Mouse (Mus musculus): ENCODE results near the gene Ankrd54. TPM values are rescaled to one million over a fixed set of nuclear protein-coding genes. Genes with fewer than 3 reads are reported as not detected.

Ankrd54 gene
- polyA plus RNA-seq, 1 experiment from 2014 or later = 52.8 TPM

GRCm38 (mm10) chr15:79057850-79058249 lies 4.8 kb downstream of the Ankrd54 start:
- WGBS = 85% methylated on average over 6 of the region's 6 CpGs
- no peak for ATAC-seq (ENCODE audit: low FRiP score)
- Histone ChIP-seq H3K4me1 (peaks cover 21% of the 10 kb centered on the region), H3K27ac (replicated peaks) (no peak overlapping the region), H3K9me3 (replicated peaks) (no peaks in the 10 kb centered on the region), H3K27me3 (replicated peaks) (no peaks in the 10 kb centered on the region), H3K4me2 (no peak overlapping the region), H3K36me3 (peaks cover 78% of the 10 kb centered on the region), H3K4me3 (replicated peaks) (no peak overlapping the region), H3K9ac (replicated peaks) (no peak overlapping the region)

GRCm38 (mm10) chr15:79056601-79057000 lies 6.1 kb downstream of the Ankrd54 start:
- no peak overlapping the region for H3K27ac ChIP-seq (replicated peaks)
- H3K27me3 ChIP-seq (replicated peaks) = no peaks in the 10 kb centered on the region
- H3K9me3 ChIP-seq (replicated peaks) = no peaks in the 10 kb centered on the region
- H3K9ac ChIP-seq (replicated peaks) = no peak overlapping the region
- WGBS = 94% methylated on average over 7 of the region's 7 CpGs
- peaks cover 16% of the 10 kb centered on the region for H3K4me1 ChIP-seq
- no peak overlapping the region for H3K4me2 ChIP-seq
- no peak for ATAC-seq (ENCODE audit: low FRiP score)
- peaks cover 84% of the 10 kb centered on the region for H3K36me3 ChIP-seq
- no peak overlapping the region for H3K4me3 ChIP-seq (replicated peaks)

- H3K4me3 ChIP-seq (replicated peaks) = no peak overlapping the region
- no peak overlapping the region for H3K4me2 ChIP-seq
- no peak overlapping the region for H3K27ac ChIP-seq (replicated peaks)
- peaks cover 51% of the 10 kb centered on the region for H3K36me3 ChIP-seq
- H3K9me3 ChIP-seq (replicated peaks) = no peaks in the 10 kb centered on the region
- H3K9ac ChIP-seq (replicated peaks) = no peak overlapping the region
- 82% methylated on average over 2 of the region's 2 CpGs for WGBS
- no peak for ATAC-seq (ENCODE audit: low FRiP score)
- H3K4me1 ChIP-seq = no peaks in the 10 kb centered on the region; the same call in 1 of the 2 replicates
- 0 out of 2 replicates have a peak, but pooled peaks cover 3% of the 10 kb centered on the region for H3K27me3 ChIP-seq (replicated peaks)
Measured at GRCm38 (mm10) chr15:79052366-79052765, 10.3 kb downstream of the Ankrd54 start.

GRCm38 (mm10) chr15:79051461-79052360 lies 11.0 kb downstream of the Ankrd54 start:
- ATAC-seq (ENCODE audit: low FRiP score) = no peak
- no peak overlapping the region for H3K27ac ChIP-seq (replicated peaks)

GRCm38 (mm10) chr15:79050964-79051363 lies 11.7 kb downstream of the Ankrd54 start:
- no peak overlapping the region for H3K27ac ChIP-seq (replicated peaks)
- WGBS = 83% methylated on average over 2 of the region's 2 CpGs
- H3K36me3 ChIP-seq = peaks cover 37% of the 10 kb centered on the region
- no peaks in the 10 kb centered on the region; the same call in 1 of the 2 replicates for H3K4me1 ChIP-seq
- no peak overlapping the region for H3K4me3 ChIP-seq (replicated peaks)
- no peak for ATAC-seq (ENCODE audit: low FRiP score)
- no peaks in the 10 kb centered on the region for H3K9me3 ChIP-seq (replicated peaks)
- H3K27me3 ChIP-seq (replicated peaks) = 0 out of 2 replicates have a peak, but pooled peaks cover 3% of the 10 kb centered on the region
- H3K4me2 ChIP-seq = no peak overlapping the region
- no peak overlapping the region for H3K9ac ChIP-seq (replicated peaks)

More at GRCm38 (mm10) chr15:79051461-79052360, 11.0 kb downstream of the Ankrd54 start:
- no peak overlapping the region for H3K4me2 ChIP-seq
- H3K4me1 ChIP-seq = no peaks in the 10 kb centered on the region; the same call in 1 of the 2 replicates
- H3K27me3 ChIP-seq (replicated peaks) = 0 out of 2 replicates have a peak, but pooled peaks cover 3% of the 10 kb centered on the region
- 60% methylated on average over 13 of the region's 13 CpGs for WGBS
- H3K4me3 ChIP-seq (replicated peaks) = no peak overlapping the region
- peaks cover 44% of the 10 kb centered on the region for H3K36me3 ChIP-seq
- H3K9ac ChIP-seq (replicated peaks) = no peak overlapping the region
- no peaks in the 10 kb centered on the region for H3K9me3 ChIP-seq (replicated peaks)

GRCm38 (mm10) chr15:79050160-79050845 lies 12.4 kb downstream of the Ankrd54 start:
- Histone ChIP-seq H3K9me3 (replicated peaks) (no peaks in the 10 kb centered on the region), H3K27ac (replicated peaks) (no peak overlapping the region), H3K4me2 (no peak overlapping the region), H3K4me3 (replicated peaks) (no peak overlapping the region), H3K36me3 (peaks cover 30% of the 10 kb centered on the region), H3K9ac (replicated peaks) (no peak overlapping the region), H3K27me3 (replicated peaks) (peaks cover 3% of the 10 kb centered on the region; the same call in 1 of the 2 replicates), H3K4me1 (no peaks in the 10 kb centered on the region; the same call in 1 of the 2 replicates)
- WGBS = 53% methylated on average over 9 of the region's 9 CpGs
- no peak for ATAC-seq (ENCODE audit: low FRiP score)

GRCm38 (mm10) chr15:79048186-79048585 lies 14.5 kb downstream of the Ankrd54 start:
- peaks cover 9% of the 10 kb centered on the region; the same call in 1 of the 2 replicates for H3K27me3 ChIP-seq (replicated peaks)
- peaks cover 9% of the 10 kb centered on the region for H3K36me3 ChIP-seq
- no peak overlapping the region for H3K9ac ChIP-seq (replicated peaks)
- H3K4me2 ChIP-seq = no peak overlapping the region
- 55% methylated on average over 4 of the region's 4 CpGs for WGBS
- no peak for ATAC-seq (ENCODE audit: low FRiP score)
- peaks cover 11% of the 10 kb centered on the region for H3K4me1 ChIP-seq
- H3K27ac ChIP-seq (replicated peaks) = no peak overlapping the region
- H3K4me3 ChIP-seq (replicated peaks) = no peak overlapping the region
- H3K9me3 ChIP-seq (replicated peaks) = no peaks in the 10 kb centered on the region

GRCm38 (mm10) chr15:79044837-79045236 lies 17.9 kb downstream of the Ankrd54 start:
- H3K36me3 ChIP-seq = no peaks in the 10 kb centered on the region
- H3K4me2 ChIP-seq = no peak overlapping the region
- no peak overlapping the region for H3K9ac ChIP-seq (replicated peaks)
- ATAC-seq (ENCODE audit: low FRiP score) = 0 out of 2 replicates have a peak, but pooled peaks have one; percentile 17
- H3K4me1 ChIP-seq = peaks cover 37% of the 10 kb centered on the region
- no peaks in the 10 kb centered on the region for H3K9me3 ChIP-seq (replicated peaks)
- peaks cover 37% of the 10 kb centered on the region for H3K27me3 ChIP-seq (replicated peaks)
- H3K27ac ChIP-seq (replicated peaks) = no peak overlapping the region; the same call in 1 of the 2 replicates
- 4% methylated on average over 4 of the region's 4 CpGs for WGBS
- no peak overlapping the region for H3K4me3 ChIP-seq (replicated peaks)

- Histone ChIP-seq H3K36me3 (no peaks in the 10 kb centered on the region), H3K4me2 (peak overlapping the region; percentile 94), H3K27me3 (replicated peaks) (peaks cover 37% of the 10 kb centered on the region), H3K4me3 (replicated peaks) (peak overlapping the region; percentile 61), H3K4me1 (peaks cover 49% of the 10 kb centered on the region), H3K9me3 (replicated peaks) (no peaks in the 10 kb centered on the region), H3K9ac (replicated peaks) (peak overlapping the region; percentile 63), H3K27ac (replicated peaks) (peak overlapping the region; percentile 64)
- peak; percentile 63 for ATAC-seq (ENCODE audit: low FRiP score)
- under 1% methylated on average over 92 of the region's 105 CpGs for WGBS
Measured at GRCm38 (mm10) chr15:79042721-79043491, 19.8 kb downstream of the Ankrd54 start.

- H3K36me3 ChIP-seq = peaks cover 6% of the 10 kb centered on the region; the same call in 1 of the 2 replicates
- no peak for ATAC-seq (ENCODE audit: low FRiP score)
- peak within 1 kb of the TSS; percentile 61 for H3K4me3 ChIP-seq (replicated peaks)
- WGBS = 80% methylated on average over 6 of the region's 6 CpGs
- peaks cover 54% of the 10 kb centered on the region for H3K4me1 ChIP-seq
- peak within 1 kb of the TSS; percentile 63 for H3K9ac ChIP-seq (replicated peaks)
- H3K27me3 ChIP-seq (replicated peaks) = peaks cover 36% of the 10 kb centered on the region
- H3K27ac ChIP-seq (replicated peaks) = peak within 1 kb of the TSS; percentile 64
- H3K9me3 ChIP-seq (replicated peaks) = no peaks in the 10 kb centered on the region
- peak within 1 kb of the TSS; percentile 94 for H3K4me2 ChIP-seq
Measured at GRCm38 (mm10) chr15:79041585-79041984, 21.1 kb downstream of the Ankrd54 start, which contains the start of gene Galr3. Gene Galr3 (plus strand): TSS chr15:79041885.
